Mouse (Mus musculus): ENCODE results near the gene Tbk1. TPM values are rescaled to one million over a fixed set of nuclear protein-coding genes. Genes with fewer than 3 reads are reported as not detected.

The Tbk1 gene
- polyA plus RNA-seq, 1 experiment from 2014 or later, result 31.4 TPM

DNA sequence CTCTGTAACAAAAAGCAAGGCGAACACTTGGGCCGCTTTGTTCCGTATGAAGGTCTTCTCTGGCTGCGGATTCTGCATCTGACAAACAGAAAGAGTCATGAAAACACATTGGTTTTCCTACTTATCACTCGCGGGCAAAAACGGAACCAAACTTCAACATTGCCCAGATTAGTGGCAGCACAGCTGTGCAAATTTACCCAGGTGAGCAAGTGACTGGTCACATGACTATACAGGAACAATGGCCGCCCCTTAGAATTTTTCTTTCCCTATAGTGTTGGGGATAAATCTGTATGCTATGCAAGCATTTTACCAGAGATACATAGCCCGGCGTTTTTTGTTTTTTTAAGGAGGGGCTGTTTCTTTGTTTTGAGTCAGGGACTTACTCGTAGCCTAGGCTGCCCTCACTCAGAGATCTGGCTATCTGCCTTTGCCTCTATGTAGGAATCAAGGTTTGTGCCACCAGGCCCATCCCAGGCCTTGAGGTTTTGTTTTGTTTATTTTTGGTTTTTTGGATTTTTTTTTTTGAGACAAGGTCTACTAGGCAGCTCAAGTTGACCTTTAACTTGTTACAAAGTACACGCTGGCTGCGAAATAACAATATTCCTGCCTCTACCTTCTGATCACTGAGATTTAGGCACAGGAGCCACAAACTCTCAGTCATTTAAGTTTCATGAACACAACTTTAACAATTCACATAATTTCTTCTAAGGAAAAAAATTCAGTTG, 28.7 kb upstream of the Tbk1 start:
- H3K27ac ChIP-seq, result no peak overlapping the region
- H3K27me3 ChIP-seq (ENCODE audit: insufficient read depth, poor library complexity, severe bottlenecking), result no peaks in the 10 kb centered on the region
- no peaks in the 10 kb centered on the region for H3K9me3 ChIP-seq
- no peak for DNase-seq (ENCODE audit: low spot score)
- no peaks in the 10 kb centered on the region for H3K4me1 ChIP-seq
- WGBS, result 93% methylated on average over 13 of the region's 13 CpGs
- H3K36me3 ChIP-seq, result peaks cover 91% of the 10 kb centered on the region
- H3K4me3 ChIP-seq, result no peak overlapping the region

DNA sequence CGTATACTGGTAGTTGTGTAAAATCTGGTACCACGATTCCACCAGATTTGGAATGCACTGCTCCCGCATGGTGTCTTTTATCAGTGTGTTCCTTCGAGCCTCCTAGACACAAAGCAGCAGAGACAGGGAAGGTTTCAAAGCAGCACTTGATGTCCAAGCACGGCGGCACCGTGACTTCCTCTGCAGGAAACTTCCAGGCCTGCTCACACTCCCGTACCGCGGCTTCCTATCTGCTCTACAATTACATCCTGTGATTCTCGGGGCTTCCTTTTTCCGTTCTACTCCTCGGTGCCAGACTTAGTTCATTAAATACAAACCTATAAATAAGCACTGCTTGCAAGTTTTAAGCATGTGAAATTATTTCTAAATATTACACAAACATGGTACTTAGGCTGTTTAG, 27.0 kb upstream of the Tbk1 start:
- 66% methylated on average over 13 of the region's 13 CpGs for WGBS
- Histone ChIP-seq H3K36me3 (peaks cover 93% of the 10 kb centered on the region), H3K4me1 (no peaks in the 10 kb centered on the region), H3K9me3 (no peaks in the 10 kb centered on the region), H3K4me3 (no peak overlapping the region), H3K27ac (no peak overlapping the region), H3K27me3 (ENCODE audit: insufficient read depth, poor library complexity, severe bottlenecking) (no peaks in the 10 kb centered on the region)
- DNase-seq (ENCODE audit: low spot score), result no peak

DNA sequence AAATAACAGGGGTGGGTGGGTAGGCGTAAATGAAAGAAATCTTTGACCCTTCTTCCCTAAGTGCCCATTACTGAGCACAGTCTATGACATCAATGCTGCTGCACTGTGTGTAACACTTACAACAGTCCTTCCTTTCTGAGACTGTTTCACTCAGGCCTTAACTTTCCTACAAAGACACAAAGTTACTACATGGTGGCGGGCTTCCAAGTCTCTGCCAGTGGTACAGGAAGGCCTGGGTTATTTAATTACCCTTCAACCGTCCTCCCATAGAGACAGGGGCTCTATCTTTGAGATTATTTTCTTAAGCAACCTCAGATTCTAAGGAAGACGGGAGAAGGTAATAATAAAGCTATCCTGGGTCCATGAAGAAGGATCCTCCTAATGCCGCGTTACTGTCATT, 25.9 kb upstream of the Tbk1 start:
- Histone ChIP-seq H3K27ac (no peak overlapping the region), H3K4me3 (no peak overlapping the region), H3K27me3 (ENCODE audit: insufficient read depth, poor library complexity, severe bottlenecking) (no peaks in the 10 kb centered on the region), H3K9me3 (no peaks in the 10 kb centered on the region), H3K4me1 (no peaks in the 10 kb centered on the region), H3K36me3 (peaks cover 94% of the 10 kb centered on the region)
- no peak for DNase-seq (ENCODE audit: low spot score)
- WGBS, result 84% methylated on average over 6 of the region's 6 CpGs

DNA sequence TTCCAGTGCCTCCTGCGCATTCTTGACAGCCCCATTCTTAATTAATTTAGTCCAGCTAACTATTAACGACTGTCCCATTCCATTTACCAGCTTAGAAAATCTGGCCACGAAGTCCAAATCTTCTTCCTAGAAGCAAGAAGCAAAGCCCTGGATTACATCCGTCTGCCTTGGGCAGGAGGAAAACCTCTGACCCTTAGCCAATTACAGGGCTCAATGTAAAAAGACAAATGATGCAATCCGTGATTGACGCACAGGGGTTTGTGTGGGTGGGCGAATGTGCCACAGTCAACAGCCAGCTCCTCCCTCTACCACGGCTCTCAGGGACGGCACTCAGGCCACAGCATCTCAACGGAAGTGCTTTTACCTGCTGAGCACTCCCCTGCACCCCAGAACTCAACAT, 25.0 kb upstream of the Tbk1 start:
- H3K27me3 ChIP-seq (ENCODE audit: insufficient read depth, poor library complexity, severe bottlenecking), result no peaks in the 10 kb centered on the region
- H3K9me3 ChIP-seq, result no peaks in the 10 kb centered on the region
- no peaks in the 10 kb centered on the region for H3K4me1 ChIP-seq
- H3K27ac ChIP-seq, result no peak overlapping the region
- no peak overlapping the region for H3K4me3 ChIP-seq
- H3K36me3 ChIP-seq, result peaks cover 94% of the 10 kb centered on the region
- no peak for DNase-seq (ENCODE audit: low spot score)
- WGBS, result 88% methylated on average over 10 of the region's 10 CpGs

DNA sequence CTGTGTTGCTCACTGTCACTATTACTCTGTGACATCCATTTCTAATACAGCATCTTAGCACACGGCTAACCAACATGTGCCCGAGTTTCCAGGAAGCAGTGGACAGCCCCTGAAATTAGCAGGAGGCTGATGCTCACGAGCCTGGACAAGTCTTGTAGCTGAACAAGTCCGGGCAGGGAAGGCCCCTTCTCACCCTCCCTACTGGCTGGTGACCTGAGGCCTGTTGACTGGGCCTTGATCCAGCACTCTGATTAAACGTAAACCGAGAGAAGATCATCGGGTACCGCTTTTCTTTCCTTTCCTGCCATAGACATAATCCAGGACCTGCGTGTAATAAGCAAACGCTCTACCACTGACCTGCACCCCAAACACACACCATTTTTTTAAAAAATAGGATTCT, 21.6 kb upstream of the Tbk1 start:
- DNase-seq (ENCODE audit: low spot score), result no peak
- no peaks in the 10 kb centered on the region for H3K4me1 ChIP-seq
- no peak overlapping the region for H3K4me3 ChIP-seq
- no peaks in the 10 kb centered on the region for H3K9me3 ChIP-seq
- H3K36me3 ChIP-seq, result peaks cover 96% of the 10 kb centered on the region
- no peak overlapping the region for H3K27ac ChIP-seq
- WGBS, result 93% methylated on average over 10 of the region's 10 CpGs
- no peaks in the 10 kb centered on the region for H3K27me3 ChIP-seq (ENCODE audit: insufficient read depth, poor library complexity, severe bottlenecking)

DNA sequence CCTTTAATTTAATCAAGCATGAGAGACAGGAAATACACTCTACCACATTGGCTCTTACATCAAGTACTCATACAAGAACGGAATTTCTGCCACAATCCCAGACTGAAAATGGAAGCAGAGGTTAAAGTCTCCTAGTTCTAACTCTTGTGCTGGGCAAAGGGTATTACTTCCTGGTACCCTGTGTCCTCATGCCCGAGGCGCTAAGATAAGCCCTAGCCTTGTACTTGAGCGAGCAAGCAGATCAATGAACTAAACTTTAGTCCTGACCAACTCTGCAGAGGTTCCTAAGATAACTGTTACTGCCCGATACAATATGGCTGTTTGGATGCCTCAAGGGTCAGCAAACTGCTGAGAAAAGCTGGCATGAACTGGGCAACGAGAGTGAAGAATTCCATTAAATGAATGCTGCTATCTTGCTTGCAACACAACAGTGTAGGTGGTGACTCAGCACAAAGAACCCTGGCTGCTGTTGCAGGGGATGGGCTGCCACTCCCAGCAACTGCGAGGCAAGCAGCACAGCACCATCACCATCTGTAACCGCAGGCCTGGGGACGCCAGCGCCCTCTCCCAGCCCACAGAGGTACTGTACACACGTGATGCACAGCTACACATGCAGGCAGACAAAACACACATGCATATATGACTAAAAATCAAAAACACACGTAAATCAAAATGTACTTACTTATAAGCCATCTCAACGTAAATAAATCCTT, 18.2 kb upstream of the Tbk1 start:
- Histone ChIP-seq H3K9me3 (no peaks in the 10 kb centered on the region), H3K4me1 (no peaks in the 10 kb centered on the region), H3K27me3 (ENCODE audit: insufficient read depth, poor library complexity, severe bottlenecking) (no peaks in the 10 kb centered on the region), H3K36me3 (peaks cover 99% of the 10 kb centered on the region), H3K4me3 (no peak overlapping the region), H3K27ac (no peak overlapping the region)
- 91% methylated on average over 13 of the region's 13 CpGs for WGBS
- DNase-seq (ENCODE audit: low spot score), result no peak

DNA sequence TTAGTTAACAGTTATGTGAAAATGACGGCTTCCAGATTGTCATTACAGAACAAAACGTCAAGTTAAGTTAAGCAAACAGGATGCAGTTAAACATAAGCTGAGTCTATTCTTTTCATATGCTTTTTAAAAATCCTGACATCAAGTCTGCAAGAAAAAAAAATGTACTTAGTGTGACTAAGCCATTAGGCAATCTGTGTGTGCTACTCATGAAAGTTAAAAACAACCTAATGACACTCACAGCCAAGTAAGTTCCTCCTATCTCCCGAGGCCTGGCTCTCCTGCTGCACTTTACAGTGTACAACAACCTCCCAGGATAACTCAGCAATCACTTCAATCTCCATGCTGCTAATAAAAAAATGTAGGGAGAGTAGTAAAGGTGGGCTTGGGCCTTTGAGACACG, 17.0 kb upstream of the Tbk1 start:
- 89% methylated on average over 4 of the region's 4 CpGs for WGBS
- Histone ChIP-seq H3K27ac (no peak overlapping the region), H3K27me3 (ENCODE audit: insufficient read depth, poor library complexity, severe bottlenecking) (no peaks in the 10 kb centered on the region), H3K4me3 (no peak overlapping the region), H3K9me3 (no peaks in the 10 kb centered on the region), H3K36me3 (peaks cover 99% of the 10 kb centered on the region), H3K4me1 (no peaks in the 10 kb centered on the region)
- no peak for DNase-seq (ENCODE audit: low spot score)

DNA sequence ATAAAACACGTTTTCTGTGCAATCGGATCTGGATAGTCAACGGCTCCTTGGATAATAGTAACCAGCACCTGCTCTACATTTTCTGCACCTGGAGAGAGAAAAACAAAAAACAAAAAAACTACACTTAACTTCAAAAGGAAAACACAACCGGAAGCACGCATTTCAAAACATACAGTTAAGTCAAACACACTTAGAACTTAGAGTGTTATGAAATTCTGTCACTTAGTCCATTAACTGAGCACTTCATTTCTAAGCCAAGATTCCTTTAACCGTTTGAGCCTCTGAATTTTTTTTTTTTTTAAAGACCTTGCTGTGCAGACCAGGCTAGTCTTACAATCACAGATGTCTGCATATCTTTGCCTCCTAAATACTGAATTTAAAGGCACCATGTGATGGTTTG, 14.7 kb upstream of the Tbk1 start:
- Histone ChIP-seq H3K4me1 (no peaks in the 10 kb centered on the region), H3K27ac (no peak overlapping the region), H3K9me3 (no peaks in the 10 kb centered on the region), H3K27me3 (ENCODE audit: insufficient read depth, poor library complexity, severe bottlenecking) (no peaks in the 10 kb centered on the region), H3K36me3 (peaks cover 99% of the 10 kb centered on the region), H3K4me3 (no peak overlapping the region)
- DNase-seq (ENCODE audit: low spot score), result no peak
- WGBS, result 92% methylated on average over 6 of the region's 6 CpGs

DNA sequence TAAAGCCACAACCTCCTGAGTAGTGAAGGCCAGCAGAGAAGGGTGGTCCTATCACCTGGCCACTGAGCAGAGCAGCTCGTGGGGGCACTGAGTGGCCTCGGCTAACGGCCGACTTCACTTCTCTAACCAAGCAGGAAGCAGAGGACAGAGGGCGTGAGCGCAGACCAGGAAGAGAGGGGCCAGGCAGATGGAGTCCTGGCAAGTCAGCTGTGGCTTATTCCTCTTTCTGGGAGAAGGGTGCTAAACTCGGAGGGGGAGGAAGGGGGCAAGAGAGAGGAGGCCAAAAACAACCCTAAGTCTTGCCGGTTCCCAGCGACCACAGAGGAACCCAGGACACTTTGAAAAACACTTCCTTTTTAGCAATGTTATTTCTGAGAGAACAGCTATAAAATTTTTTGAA, 10.0 kb upstream of the Tbk1 start:
- DNase-seq (ENCODE audit: low spot score), result no peak
- no peaks in the 10 kb centered on the region for H3K9me3 ChIP-seq
- 83% methylated on average over 9 of the region's 9 CpGs for WGBS
- H3K27me3 ChIP-seq (ENCODE audit: insufficient read depth, poor library complexity, severe bottlenecking), result no peaks in the 10 kb centered on the region
- H3K4me3 ChIP-seq, result no peak overlapping the region
- peaks cover 95% of the 10 kb centered on the region for H3K36me3 ChIP-seq
- H3K4me1 ChIP-seq, result no peaks in the 10 kb centered on the region
- H3K27ac ChIP-seq, result no peak overlapping the region

DNA sequence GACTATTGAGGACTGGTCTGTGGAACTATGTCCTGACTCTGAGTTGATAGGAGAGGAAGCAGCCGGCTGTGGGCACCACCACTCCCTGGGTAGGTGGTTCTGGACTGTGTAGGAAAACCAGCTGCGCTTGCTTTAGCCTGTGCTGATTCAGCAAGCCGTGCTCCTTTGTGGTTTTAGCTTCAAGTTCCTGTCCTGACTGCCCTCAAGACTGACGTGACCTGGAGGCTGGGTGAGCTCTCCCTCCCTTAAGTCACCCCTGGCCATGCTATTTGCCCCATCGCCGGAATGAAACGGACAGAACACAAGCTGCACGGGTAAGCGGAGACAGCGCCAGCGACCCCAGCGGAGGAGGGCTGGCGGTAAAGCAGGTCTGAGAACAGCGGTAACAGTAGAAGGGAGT, 4.5 kb upstream of the Tbk1 start:
- Histone ChIP-seq H3K27ac (no peak overlapping the region), H3K27me3 (ENCODE audit: insufficient read depth, poor library complexity, severe bottlenecking) (no peaks in the 10 kb centered on the region), H3K36me3 (peaks cover 59% of the 10 kb centered on the region), H3K4me1 (no peaks in the 10 kb centered on the region), H3K9me3 (no peaks in the 10 kb centered on the region), H3K4me3 (no peak overlapping the region)
- no peak for DNase-seq (ENCODE audit: low spot score)
- 88% methylated on average over 14 of the region's 14 CpGs for WGBS

DNA sequence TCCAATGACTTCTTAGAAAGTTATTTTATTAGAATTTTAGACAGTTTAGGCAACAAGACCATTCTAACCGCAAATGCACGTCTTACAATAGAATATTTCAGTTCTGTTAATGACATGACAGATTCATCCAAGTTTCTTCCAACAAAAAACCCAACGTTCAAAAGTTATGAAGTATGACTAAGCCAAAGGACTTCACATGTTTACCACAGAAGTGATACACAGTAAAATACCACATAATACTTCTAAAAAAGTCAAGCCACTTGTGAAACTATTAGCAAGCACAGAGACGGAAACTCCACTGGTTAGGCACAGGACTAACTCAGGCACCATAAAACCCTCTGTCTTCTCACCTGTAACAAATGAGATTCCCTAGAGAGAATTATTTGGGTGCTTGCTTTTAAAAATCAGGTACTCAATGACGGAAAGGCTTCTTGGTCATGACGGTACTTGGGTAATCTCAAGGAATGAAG, 819 bp upstream of the Tbk1 start:
- Histone ChIP-seq H3K4me3 (peak overlapping the region; percentile 96), H3K27ac (peak overlapping the region; percentile 96), H3K4me1 (peaks cover 8% of the 10 kb centered on the region; the same call in 1 of the 2 replicates), H3K9me3 (no peaks in the 10 kb centered on the region), H3K36me3 (peaks cover 44% of the 10 kb centered on the region), H3K27me3 (ENCODE audit: insufficient read depth, poor library complexity, severe bottlenecking) (no peaks in the 10 kb centered on the region)
- 63% methylated on average over 6 of the region's 6 CpGs for WGBS
- no peak for DNase-seq (ENCODE audit: low spot score)

DNA sequence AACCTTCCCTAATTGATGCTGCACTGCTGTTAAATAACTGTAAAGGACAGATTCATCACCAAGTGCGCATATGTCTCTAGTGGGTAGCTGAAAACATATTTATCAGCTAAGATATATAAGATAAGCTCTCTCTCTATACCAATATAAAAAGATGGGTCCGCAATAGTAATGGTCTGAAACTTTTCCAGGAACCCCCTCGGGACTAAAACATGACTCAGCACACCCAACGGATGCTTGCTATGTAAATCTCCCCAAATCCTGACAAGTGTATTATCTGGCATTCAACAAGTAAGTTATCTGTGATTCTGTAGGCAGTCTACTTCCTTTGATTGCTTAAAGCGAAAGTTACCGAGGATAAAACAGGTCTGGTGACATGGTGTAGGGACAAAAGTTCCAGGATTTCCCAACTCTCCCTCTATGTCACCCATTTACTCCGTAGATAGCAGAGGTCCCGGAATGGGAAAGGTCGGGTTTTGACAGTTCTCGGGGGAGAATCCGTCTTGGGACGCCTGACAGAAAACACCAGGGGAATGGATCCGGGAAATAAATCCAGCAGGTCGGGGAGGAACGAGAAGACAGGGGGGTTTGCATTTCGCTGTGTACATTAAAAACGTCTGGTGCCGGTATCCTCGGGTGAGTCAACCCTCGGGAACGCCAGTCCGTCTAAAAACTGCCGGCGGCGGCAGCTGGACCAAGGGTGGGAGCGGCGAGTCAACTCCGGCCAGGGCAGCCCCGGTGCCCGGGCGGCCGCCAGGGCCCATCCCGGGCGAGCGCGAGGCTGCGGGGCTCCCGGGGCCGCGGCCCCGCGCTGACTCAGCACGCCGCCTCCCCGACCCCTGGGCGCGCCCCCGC, 570 bp downstream of the Tbk1 start:
- WGBS, result 3% methylated on average over 47 of the region's 48 CpGs
- no peaks in the 10 kb centered on the region for H3K9me3 ChIP-seq
- H3K4me1 ChIP-seq, result peaks cover 8% of the 10 kb centered on the region; the same call in 1 of the 2 replicates
- H3K27me3 ChIP-seq (ENCODE audit: insufficient read depth, poor library complexity, severe bottlenecking), result no peaks in the 10 kb centered on the region
- DNase-seq (ENCODE audit: low spot score), result no peak
- H3K36me3 ChIP-seq, result peaks cover 43% of the 10 kb centered on the region
- peak overlapping the region; percentile 96 for H3K27ac ChIP-seq
- peak overlapping the region; percentile 96 for H3K4me3 ChIP-seq

All from heart, embryonic 10.5 days (tissue).